Mouse (Mus musculus): ENCODE measurements around the gene Fancd2os. TPM values are rescaled to one million over a fixed set of nuclear protein-coding genes. Genes with fewer than 3 reads are reported as not detected.

The Fancd2os gene
- polyA plus RNA-seq, 2 experiments from 2014 or later, result not detected

DNA sequence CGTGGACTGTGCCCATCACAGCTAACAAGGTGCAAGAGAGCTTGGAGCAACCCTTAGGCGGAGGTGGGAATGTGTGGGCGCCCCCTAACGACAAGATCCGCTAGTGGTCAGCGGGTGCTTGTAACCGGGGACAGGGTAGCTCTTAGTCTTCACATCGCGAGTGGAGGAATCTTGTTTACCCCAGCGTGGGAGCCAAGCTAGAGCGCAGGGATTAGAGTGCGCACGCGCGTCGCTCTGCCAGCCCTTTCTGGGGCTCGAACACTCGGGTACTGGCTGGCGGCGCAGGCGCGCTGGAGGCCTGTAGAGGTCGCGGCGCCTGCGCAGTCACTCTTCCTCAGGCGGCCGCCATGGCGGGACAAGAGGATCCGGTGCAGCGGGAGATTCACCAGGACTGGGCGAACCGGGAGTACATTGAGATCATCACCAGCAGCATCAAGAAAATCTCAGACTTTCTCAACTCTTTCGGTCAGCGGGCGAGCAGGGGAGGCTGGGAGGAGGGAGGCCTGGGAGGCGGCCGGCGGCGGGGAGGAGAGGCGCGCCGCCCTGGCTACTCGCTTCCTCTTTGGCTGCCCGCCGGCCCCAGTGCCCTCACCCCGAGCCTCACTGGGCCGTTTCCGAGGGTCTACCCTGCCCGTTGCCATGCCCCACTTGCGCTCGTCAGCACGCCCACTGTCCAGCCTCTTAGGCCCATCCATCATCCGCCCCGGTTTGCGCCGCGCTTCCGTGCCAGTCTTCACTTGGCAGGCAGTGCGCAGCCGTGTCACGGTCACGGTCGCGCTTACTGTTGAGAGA lies 4.1 kb upstream of the Fancd2os start, which contains the start of gene Brk1:
Gene Brk1, plus strand, starts transcription at position 341 of the 792 bp plus-strand sequence.
- peak; percentile 74 for ATAC-seq

GRCm38 (mm10) chr6:113603993-113604392 lies 3.5 kb upstream of the Fancd2os start:
- no peak for ATAC-seq

DNA sequence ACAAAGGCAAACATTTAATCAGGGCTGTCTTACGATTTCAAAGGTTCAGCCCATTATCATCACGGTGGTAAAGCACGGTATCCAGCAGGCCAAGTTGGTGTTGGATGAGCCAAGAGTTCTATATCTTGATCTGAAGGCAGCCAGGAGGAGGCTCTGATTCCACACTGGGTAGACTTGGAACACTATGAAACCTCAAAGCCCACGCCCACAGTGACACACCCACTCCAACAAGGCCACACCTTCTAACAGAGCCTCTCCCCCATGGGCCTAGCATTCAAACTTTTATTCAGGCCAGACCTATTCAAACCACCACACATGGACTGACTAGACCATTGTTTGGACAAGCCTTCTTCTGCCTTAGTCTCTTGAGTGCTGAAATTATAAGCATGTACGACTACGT lies 2.3 kb upstream of the Fancd2os start:
- no peak for ATAC-seq

- ATAC-seq, result no peak
Measured at GRCm38 (mm10) chr6:113599833-113600232, 682 bp downstream of the Fancd2os start.

GRCm38 (mm10) chr6:113597945-113598344 lies 2.6 kb downstream of the Fancd2os start:
- ATAC-seq, result no peak

DNA sequence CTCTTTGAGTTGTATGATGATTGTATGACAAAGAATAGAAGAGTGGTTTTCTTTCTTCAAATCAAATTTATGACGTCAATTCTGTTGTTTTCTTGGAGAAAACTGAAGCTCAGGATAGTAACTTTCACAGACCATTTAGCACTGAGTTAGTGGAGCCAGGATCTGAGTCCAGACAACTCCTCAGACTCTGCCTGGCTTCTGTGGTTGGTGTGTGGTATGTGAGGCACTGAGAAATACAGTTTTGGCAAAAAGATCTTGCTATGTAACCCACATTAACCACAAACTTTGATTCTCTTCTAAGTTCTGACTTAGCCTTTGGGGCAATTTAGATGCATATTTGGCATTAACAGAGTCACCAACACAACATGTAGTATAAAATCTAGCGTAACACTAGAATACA lies 7.9 kb downstream of the Fancd2os start:
- no peak for ATAC-seq

- no peak for ATAC-seq
Measured at GRCm38 (mm10) chr6:113586466-113587183, 13.9 kb downstream of the Fancd2os start.

DNA sequence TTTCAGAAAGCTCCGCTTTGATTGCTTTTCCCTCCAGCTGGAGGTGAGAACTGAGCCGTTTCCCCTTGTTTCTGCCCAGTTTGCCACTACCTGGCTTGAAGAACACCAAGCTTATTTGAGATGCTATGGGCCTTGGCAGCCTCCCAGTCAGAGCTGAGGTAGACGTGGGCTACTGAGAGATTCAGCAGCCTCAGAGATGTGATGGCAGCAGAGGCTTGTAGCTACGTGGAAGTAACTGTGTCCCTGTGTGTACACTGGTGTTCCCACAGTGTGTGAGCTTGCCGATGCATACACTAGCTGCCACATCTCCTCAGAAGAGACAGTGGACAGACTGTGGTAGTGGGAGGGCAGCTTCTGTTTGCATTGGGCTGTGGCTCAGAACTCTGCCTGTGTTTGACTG lies 15.4 kb downstream of the Fancd2os start:
- no peak for ATAC-seq

GRCm38 (mm10) chr6:113583023-113583422 lies 17.5 kb downstream of the Fancd2os start:
- no peak for ATAC-seq

DNA sequence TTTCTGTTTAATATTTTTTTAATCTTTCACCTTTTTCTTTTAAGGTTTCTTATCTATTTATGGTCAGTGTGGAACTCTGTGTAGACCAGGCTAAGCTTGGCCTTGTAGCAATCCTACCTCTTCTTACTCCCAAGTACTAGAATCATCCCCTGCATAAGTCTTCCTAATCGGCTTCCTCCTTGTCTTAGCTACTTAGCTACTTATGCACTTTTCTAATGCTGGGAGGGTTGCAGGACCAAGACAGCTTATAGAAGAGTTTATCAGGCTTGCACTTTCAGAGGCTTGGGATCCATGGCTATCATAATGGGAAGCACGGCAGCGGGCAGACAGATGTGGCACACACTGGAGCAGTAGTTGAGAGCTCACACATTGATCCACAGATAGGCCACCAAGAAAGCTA lies 21.2 kb downstream of the Fancd2os start:
- no peak for ATAC-seq

DNA sequence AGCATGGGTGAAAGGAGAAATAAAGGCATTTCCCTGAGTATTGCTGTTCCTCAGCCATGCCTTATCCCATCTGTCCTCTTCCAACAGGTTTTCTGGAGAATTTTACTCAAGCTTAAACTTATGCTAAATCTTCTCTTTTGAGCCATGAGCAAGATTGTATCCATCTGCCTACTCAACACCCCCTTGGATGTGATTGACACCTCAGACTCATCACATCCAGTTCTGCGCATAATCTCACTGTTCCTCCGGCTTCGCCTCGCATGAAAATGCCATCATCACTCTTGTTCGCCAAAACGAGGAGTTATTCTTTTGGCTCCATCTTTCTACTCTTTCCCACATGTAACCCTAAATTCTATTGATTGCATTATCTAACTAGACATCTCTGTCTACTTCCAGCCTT lies 24.5 kb downstream of the Fancd2os start:
- ATAC-seq, result no peak

GRCm38 (mm10) chr6:113564557-113564956 lies 36.0 kb downstream of the Fancd2os start:
- no peak for ATAC-seq

GRCm38 (mm10) chr6:113559736-113560135 lies 40.8 kb downstream of the Fancd2os start:
- no peak for ATAC-seq

Other genes with a start within 250 kb of the Fancd2os start
- gene Tada3, start 222.8 kb downstream of the Fancd2os start, polyA plus RNA-seq (2017; shearing (Covaris generic)), result 10 to 100 TPM; 32.8 to 49.4 TPM
- 100 to 1,000 TPM; 658 to 920 TPM for gene Arpc4, start 222.6 kb downstream of the Fancd2os start, polyA plus RNA-seq (2017; shearing (Covaris generic))
- gene Ttll3, start 211.5 kb downstream of the Fancd2os start, polyA plus RNA-seq (2017; shearing (Covaris generic)), result 10 to 100 TPM; 10.6 to 15.3 TPM
- gene Rpusd3, start 181.4 kb downstream of the Fancd2os start, polyA plus RNA-seq (2017; shearing (Covaris generic)), result 10 to 100 TPM in 1 of 2 experiments, 1 to 10 TPM in 1; 5.4 to 18.7 TPM
- not detected for gene Cidec, start 165.0 kb downstream of the Fancd2os start, polyA plus RNA-seq (2017; shearing (Covaris generic))
- 10 to 100 TPM; 40.7 to 68.9 TPM for gene Jagn1, start 158.1 kb downstream of the Fancd2os start, polyA plus RNA-seq (2017; shearing (Covaris generic))
- under 1 TPM; 0.97 TPM for gene Il17re, start 142.2 kb downstream of the Fancd2os start, polyA plus RNA-seq (2017; shearing (Covaris generic))
- gene Il17rc, start 129.3 kb downstream of the Fancd2os start, polyA plus RNA-seq (2017; shearing (Covaris generic)), result not detected
- 1 to 10 TPM; 2.7 to 8.0 TPM for gene Creld1, start 117.4 kb downstream of the Fancd2os start, polyA plus RNA-seq (2017; shearing (Covaris generic))
- gene Prrt3, start 98.8 kb downstream of the Fancd2os start, polyA plus RNA-seq (2017; shearing (Covaris generic)), result under 1 TPM in 1 of 2 experiments, not detected in 1; 0.20 TPM
- 10 to 100 TPM; 57.7 to 61.8 TPM for gene Emc3, start 69.1 kb downstream of the Fancd2os start, polyA plus RNA-seq (2017; shearing (Covaris generic))
- 1 to 10 TPM; 4.4 to 7.2 TPM for gene Fancd2, start 69.0 kb downstream of the Fancd2os start, polyA plus RNA-seq (2017; shearing (Covaris generic))
- 100 to 1,000 TPM; 275 to 326 TPM for gene Brk1, start 4.1 kb upstream of the Fancd2os start, polyA plus RNA-seq (2017; shearing (Covaris generic))
- 10 to 100 TPM in 1 of 2 experiments, 1 to 10 TPM in 1; 7.1 to 14.5 TPM for gene Vhl, start 23.2 kb upstream of the Fancd2os start, polyA plus RNA-seq (2017; shearing (Covaris generic))
- 10 to 100 TPM; 21.9 to 29.8 TPM for gene Irak2, start 37.8 kb upstream of the Fancd2os start, polyA plus RNA-seq (2017; shearing (Covaris generic))
- gene Tatdn2, start 96.3 kb upstream of the Fancd2os start, polyA plus RNA-seq (2017; shearing (Covaris generic)), result 1 to 10 TPM; 1.0 to 5.0 TPM
- gene Ghrl, start 119.2 kb upstream of the Fancd2os start, polyA plus RNA-seq (2017; shearing (Covaris generic)), result not detected
- gene Sec13, start 140.0 kb upstream of the Fancd2os start, polyA plus RNA-seq (2017; shearing (Covaris generic)), result 100 to 1,000 TPM; 139 to 168 TPM